Mouse (Mus musculus): ENCODE measurements around the gene Gm5447. TPM values are rescaled to one million over a fixed set of nuclear protein-coding genes. Genes with fewer than 3 reads are reported as not detected.

Gene Gm5447
- total and polyA plus RNA-seq, 2 experiments from 2014 or later: not detected

DNA sequence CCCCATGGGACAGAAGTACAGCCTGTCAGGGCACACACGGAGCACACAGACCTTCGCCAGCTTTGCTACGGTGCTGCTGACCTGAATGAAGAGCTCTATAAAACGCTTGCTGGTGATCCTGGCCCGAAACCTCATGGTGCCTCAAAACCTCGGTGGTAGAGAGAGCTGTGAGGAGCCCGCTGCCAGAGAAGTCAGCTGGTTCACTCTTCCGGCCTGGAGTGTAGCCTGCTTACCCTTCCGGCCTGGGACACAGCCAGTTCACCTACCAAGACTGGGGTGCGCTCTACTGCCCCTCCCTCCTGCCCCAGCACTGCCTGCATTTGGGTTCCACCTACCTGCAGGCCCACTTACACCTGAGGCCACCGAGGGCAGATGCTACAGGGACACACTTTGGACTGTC, 26.5 kb upstream of the Gm5447 start, which contains the start of gene Hus1b:
Gene Hus1b, minus strand, starts transcription at position 220 of the 400 bp plus-strand sequence.
- H3K36me3 ChIP-seq (ENCODE audit: insufficient read depth, low read length): no peaks in the 10 kb centered on the region
- no peak within 1 kb of the TSS for H3K27ac ChIP-seq
- no peaks in the 10 kb centered on the region for H3K9me3 ChIP-seq (ENCODE audit: low read length)
- no peaks in the 10 kb centered on the region for H3K27me3 ChIP-seq (ENCODE audit: insufficient read depth, low read length)
- no peak within 1 kb of the TSS for H3K9ac ChIP-seq (replicated peaks; ENCODE audit: low read length)
- no peak within 1 kb of the TSS for H3K4me3 ChIP-seq (ENCODE audit: low read length)
- 89% methylated on average over 11 of the region's 11 CpGs for WGBS
- DNase-seq (ENCODE audit: low spot score) (no peak), ATAC-seq (no peak)
- H3K4me1 ChIP-seq (ENCODE audit: insufficient read depth, low read length): no peaks in the 10 kb centered on the region
- no peak within 1 kb of the TSS for H3K4me2 ChIP-seq (ENCODE audit: low read depth, low read length)
- TF ChIP-seq CTCF (IDR thresholded peaks at IDR 0.05; ENCODE audit: low read depth): no peak

DNA sequence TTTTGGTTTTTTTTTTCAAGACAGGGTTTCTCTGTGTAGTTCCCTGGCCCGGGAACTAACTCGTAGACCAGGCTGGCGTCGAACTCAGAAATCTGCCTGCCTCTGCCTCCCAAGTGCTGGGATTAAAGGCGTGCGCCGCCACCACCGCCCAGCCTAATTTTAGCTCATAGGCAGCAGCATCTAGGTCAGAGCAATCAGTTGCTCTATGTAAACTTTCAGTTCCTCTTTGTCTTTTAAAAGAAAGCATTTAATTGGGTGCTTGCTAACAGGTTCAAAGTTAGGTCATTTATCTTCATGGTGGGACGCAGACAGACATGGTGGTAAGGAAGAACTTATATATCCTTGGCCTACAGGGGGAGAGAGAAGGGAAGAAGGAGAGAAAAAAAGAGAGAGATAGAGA, 24.8 kb upstream of the Gm5447 start:
- no peak overlapping the region for H3K4me2 ChIP-seq (ENCODE audit: low read depth, low read length)
- H3K4me1 ChIP-seq (ENCODE audit: insufficient read depth, low read length): no peaks in the 10 kb centered on the region
- TF ChIP-seq CTCF (IDR thresholded peaks at IDR 0.05; ENCODE audit: low read depth): no peak
- no peak overlapping the region for H3K27ac ChIP-seq
- no peaks in the 10 kb centered on the region for H3K9me3 ChIP-seq (ENCODE audit: low read length)
- H3K27me3 ChIP-seq (ENCODE audit: insufficient read depth, low read length): no peaks in the 10 kb centered on the region
- no peak overlapping the region for H3K9ac ChIP-seq (replicated peaks; ENCODE audit: low read length)
- H3K36me3 ChIP-seq (ENCODE audit: insufficient read depth, low read length): no peaks in the 10 kb centered on the region
- 96% methylated on average over 9 of the region's 9 CpGs for WGBS
- no peak overlapping the region for H3K4me3 ChIP-seq (ENCODE audit: low read length)
- DNase-seq (ENCODE audit: low spot score) (no peak), ATAC-seq (no peak)

DNA sequence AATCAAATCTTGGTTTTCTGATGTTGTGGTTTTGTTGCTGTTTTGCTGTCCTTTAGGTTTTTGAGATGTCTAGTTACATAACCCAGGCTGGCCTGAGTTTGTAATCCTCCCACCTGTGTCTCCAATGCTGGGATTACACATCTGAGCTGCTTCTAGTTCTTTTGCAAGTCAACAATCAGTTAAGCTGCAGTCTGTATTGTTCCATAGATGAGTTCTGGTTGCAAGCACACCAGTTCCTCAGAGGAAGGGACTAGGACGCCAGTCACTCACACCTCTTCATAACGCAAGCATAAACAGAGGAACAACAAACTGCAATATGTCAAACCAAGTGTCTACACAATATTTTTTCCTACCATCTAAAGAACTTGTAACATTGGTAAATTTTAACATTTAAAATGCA, 22.0 kb upstream of the Gm5447 start:
- ATAC-seq (no peak), DNase-seq (ENCODE audit: low spot score) (no peak)
- no peak overlapping the region for H3K27ac ChIP-seq
- WGBS: 93% methylated on average over 2 of the region's 2 CpGs
- no peak overlapping the region for H3K4me3 ChIP-seq (ENCODE audit: low read length)
- H3K9me3 ChIP-seq (ENCODE audit: low read length): no peaks in the 10 kb centered on the region
- no peak overlapping the region for H3K9ac ChIP-seq (replicated peaks; ENCODE audit: low read length)
- no peak overlapping the region for H3K4me2 ChIP-seq (ENCODE audit: low read depth, low read length)
- no peaks in the 10 kb centered on the region for H3K27me3 ChIP-seq (ENCODE audit: insufficient read depth, low read length)
- no peak for TF ChIP-seq CTCF (IDR thresholded peaks at IDR 0.05; ENCODE audit: low read depth)
- no peaks in the 10 kb centered on the region for H3K36me3 ChIP-seq (ENCODE audit: insufficient read depth, low read length)
- no peaks in the 10 kb centered on the region for H3K4me1 ChIP-seq (ENCODE audit: insufficient read depth, low read length)

DNA sequence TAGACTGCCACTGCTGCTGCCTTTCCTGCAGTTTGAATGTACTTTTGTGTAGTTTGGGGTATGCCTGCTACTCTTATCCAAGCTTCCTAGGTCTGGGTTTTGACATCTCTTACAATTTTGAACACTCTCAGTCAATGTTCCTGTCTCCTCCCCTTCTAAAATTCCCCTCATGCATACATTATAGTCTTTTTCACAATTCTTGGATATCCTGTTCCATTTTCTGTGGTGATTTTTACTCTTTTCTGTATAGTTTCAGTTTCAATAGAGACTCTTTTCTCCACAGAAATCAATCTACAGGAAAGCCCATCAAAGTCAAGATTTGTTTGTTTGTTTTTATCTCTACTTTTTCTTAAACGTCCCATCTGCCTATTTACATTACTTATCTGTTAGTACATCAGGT, 20.4 kb upstream of the Gm5447 start:
- Histone ChIP-seq H3K27ac (no peak overlapping the region), H3K4me1 (ENCODE audit: insufficient read depth, low read length) (no peaks in the 10 kb centered on the region), H3K27me3 (ENCODE audit: insufficient read depth, low read length) (no peaks in the 10 kb centered on the region), H3K4me3 (ENCODE audit: low read length) (no peak overlapping the region), H3K9me3 (ENCODE audit: low read length) (no peaks in the 10 kb centered on the region), H3K36me3 (ENCODE audit: insufficient read depth, low read length) (no peaks in the 10 kb centered on the region), H3K9ac (replicated peaks; ENCODE audit: low read length) (no peak overlapping the region), H3K4me2 (ENCODE audit: low read depth, low read length) (no peak overlapping the region)
- WGBS: 81% methylated on average over 1 of the region's 1 CpGs
- TF ChIP-seq CTCF (IDR thresholded peaks at IDR 0.05; ENCODE audit: low read depth): no peak
- no peak for DNase-seq (ENCODE audit: low spot score)
- no peak for ATAC-seq

DNA sequence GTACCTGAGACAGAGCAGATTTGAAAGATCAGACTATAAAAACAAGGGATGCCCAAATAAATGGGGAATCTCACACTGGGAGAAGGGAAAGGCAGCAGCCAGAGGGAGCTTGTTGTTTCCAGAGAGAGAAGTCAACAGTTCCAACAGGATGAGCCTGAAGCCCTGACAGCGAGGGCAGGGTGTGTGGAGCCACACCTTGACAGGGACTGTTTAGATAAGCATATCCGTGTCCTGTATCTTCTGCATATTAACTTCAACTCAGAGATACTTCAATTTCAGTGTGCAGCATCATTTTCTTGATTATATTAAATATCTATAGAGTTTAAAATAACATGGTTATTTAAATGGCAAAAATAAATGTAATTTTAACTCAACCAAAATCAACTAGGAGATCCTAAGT, 13.3 kb upstream of the Gm5447 start:
- DNase-seq (ENCODE audit: low spot score) (no peak), ATAC-seq (no peak)
- Histone ChIP-seq H3K9me3 (ENCODE audit: low read length) (no peaks in the 10 kb centered on the region), H3K4me3 (ENCODE audit: low read length) (no peak overlapping the region), H3K4me1 (ENCODE audit: insufficient read depth, low read length) (no peaks in the 10 kb centered on the region), H3K9ac (replicated peaks; ENCODE audit: low read length) (no peak overlapping the region), H3K4me2 (ENCODE audit: low read depth, low read length) (no peak overlapping the region), H3K27me3 (ENCODE audit: insufficient read depth, low read length) (no peaks in the 10 kb centered on the region), H3K36me3 (ENCODE audit: insufficient read depth, low read length) (no peaks in the 10 kb centered on the region), H3K27ac (no peak overlapping the region)
- no peak for TF ChIP-seq CTCF (IDR thresholded peaks at IDR 0.05; ENCODE audit: low read depth)
- 95% methylated on average over 2 of the region's 2 CpGs for WGBS

DNA sequence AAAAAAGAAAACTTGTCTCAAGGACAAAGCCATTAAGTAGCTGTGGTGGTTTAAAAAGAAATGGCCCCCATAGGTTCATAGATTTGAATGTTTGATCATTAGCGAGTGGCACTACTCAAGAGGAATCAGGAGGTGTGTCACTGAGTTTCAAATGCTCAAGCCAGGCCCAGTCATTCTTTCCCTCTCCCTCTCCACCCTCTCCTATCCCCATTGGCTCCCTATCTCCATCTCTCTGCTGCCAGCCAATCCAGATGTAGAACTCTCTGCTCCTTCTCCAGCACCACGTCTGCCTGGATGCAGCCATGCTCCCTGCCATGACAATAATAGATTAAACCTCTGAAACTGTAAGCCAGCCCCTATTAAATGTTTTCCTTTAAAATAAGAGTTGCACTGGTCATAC, 12.1 kb upstream of the Gm5447 start:
- Histone ChIP-seq H3K36me3 (ENCODE audit: insufficient read depth, low read length) (no peaks in the 10 kb centered on the region), H3K27ac (no peak overlapping the region), H3K9ac (replicated peaks; ENCODE audit: low read length) (no peak overlapping the region), H3K4me2 (ENCODE audit: low read depth, low read length) (no peak overlapping the region), H3K9me3 (ENCODE audit: low read length) (no peaks in the 10 kb centered on the region), H3K4me1 (ENCODE audit: insufficient read depth, low read length) (0 out of 2 replicates have a peak, but pooled peaks cover 6% of the 10 kb centered on the region), H3K27me3 (ENCODE audit: insufficient read depth, low read length) (no peaks in the 10 kb centered on the region), H3K4me3 (ENCODE audit: low read length) (no peak overlapping the region)
- WGBS: 57% methylated on average over 2 of the region's 2 CpGs
- ATAC-seq (no peak), DNase-seq (ENCODE audit: low spot score) (no peak)
- TF ChIP-seq CTCF (IDR thresholded peaks at IDR 0.05; ENCODE audit: low read depth): no peak

DNA sequence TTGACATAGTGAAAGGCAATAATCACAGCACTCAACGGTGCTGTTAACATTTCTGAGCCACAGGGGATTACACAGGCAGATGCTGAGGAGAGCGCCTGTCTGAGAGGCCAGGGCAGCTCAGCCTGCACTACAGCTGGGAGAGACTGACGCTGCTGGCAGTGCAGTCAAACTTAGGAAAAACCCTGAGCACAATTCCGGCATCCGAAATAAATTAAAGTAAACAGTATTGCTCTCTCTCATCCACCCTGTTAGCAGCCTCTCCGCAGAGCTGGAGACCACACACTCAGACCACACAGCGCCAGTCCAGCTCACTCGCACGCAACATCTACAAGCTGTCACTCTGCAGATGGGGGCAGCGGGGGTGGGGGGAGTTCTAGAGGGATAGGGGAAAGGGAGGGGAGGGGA, 7.5 kb upstream of the Gm5447 start:
- Histone ChIP-seq H3K27ac (no peak overlapping the region), H3K27me3 (ENCODE audit: insufficient read depth, low read length) (no peaks in the 10 kb centered on the region), H3K4me3 (ENCODE audit: low read length) (no peak overlapping the region), H3K4me1 (ENCODE audit: insufficient read depth, low read length) (0 out of 2 replicates have a peak, but pooled peaks cover 6% of the 10 kb centered on the region), H3K36me3 (ENCODE audit: insufficient read depth, low read length) (no peaks in the 10 kb centered on the region), H3K9me3 (ENCODE audit: low read length) (no peaks in the 10 kb centered on the region), H3K9ac (replicated peaks; ENCODE audit: low read length) (no peak overlapping the region), H3K4me2 (ENCODE audit: low read depth, low read length) (peak overlapping the region; percentile 38)
- ATAC-seq (peak; percentile 61; the same call in 1 of the 2 replicates), DNase-seq (ENCODE audit: low spot score) (peak; percentile 47)
- no peak for TF ChIP-seq CTCF (IDR thresholded peaks at IDR 0.05; ENCODE audit: low read depth)
- WGBS: 8% methylated on average over 10 of the region's 10 CpGs
